Mouse (Mus musculus): Measurements from ENCODE around the gene Gm10840. TPM values are rescaled to one million over a fixed set of nuclear protein-coding genes. Genes with fewer than 3 reads are reported as not detected.
A peak's percentile ranks its signal among the peaks of the same experiment; 100 is the strongest.

Gm10840 gene
- total RNA-seq, 1 experiment = not detected

GRCm38 (mm10) chr11:106158081-106158929 lies 2.3 kb upstream of the Gm10840 start:
- Histone ChIP-seq H3K4me3 (ENCODE audit: insufficient read depth in 1 of 2, low read depth in 1 of 2, low read length in 2 of 2, poor library complexity in 1 of 2, severe bottlenecking in 1 of 2) (peak overlapping the region; percentile 93 to 100; a peak in 2 of 4 replicates), H3K36me3 (ENCODE audit: control insufficient read depth, insufficient read depth, low read length, poor library complexity, severe bottlenecking) (peaks cover 22% of the 10 kb centered on the region; the same call in 1 of the 2 replicates), H3K9me3 (ENCODE audit: control insufficient read depth, insufficient read depth, low read depth, low read length) (no peaks in the 10 kb centered on the region), H3K27ac (ENCODE audit: insufficient read depth, low read depth, low read length, poor library complexity, severe bottlenecking) (no peak overlapping the region), H3K9ac (ENCODE audit: insufficient read depth, low read depth, low read length, poor library complexity, severe bottlenecking) (no peak overlapping the region), H3K4me1 (ENCODE audit: control insufficient read depth in 2 of 2, insufficient read depth in 2 of 2, low read length in 2 of 2, poor library complexity in 1 of 2) (peaks cover 0 to 15% of the 10 kb centered on the region in 2 experiments; a peak in 2 of 4 replicates)
- TF ChIP-seq ZNF384 (IDR thresholded peaks at IDR 0.05; ENCODE audit: low read depth, low read length) (no peak), MAFK (IDR thresholded peaks at IDR 0.05; ENCODE audit: insufficient read depth, low read depth, low read length) (no peak), CHD2 (IDR thresholded peaks at IDR 0.05; ENCODE audit: low read depth, low read length) (no peak), HCFC1 (IDR thresholded peaks at IDR 0.05; ENCODE audit: borderline replicate concordance, insufficient read depth, low read length) (no peak), ZC3H11A (IDR thresholded peaks at IDR 0.05; ENCODE audit: borderline replicate concordance, low read depth, low read length) (no peak)
- in situ Hi-C loops (cut with MboI; ENCODE audit: low sequenced_read_pairs in 2 of 2, unreplicated experiment in 2 of 2) = no loop called here
- no peak for DNase-seq (ENCODE audit: low read depth, low spot score)

DNA sequence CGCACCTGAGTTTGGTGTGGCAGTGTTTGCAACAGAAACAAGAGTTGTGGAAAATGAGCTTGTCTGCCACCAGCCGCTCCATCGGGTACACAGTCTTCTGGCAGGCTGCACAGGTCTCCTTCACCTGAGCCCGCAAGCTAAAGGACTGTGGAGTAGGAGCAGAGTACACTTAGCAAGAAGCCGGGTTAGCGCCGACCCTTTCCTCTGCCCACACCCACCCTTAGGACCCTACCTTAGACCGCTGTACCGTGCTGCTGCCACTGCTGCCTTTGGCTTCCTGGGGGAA lies 1.8 kb upstream of the Gm10840 start:
- H3K9ac ChIP-seq (ENCODE audit: insufficient read depth, low read depth, low read length, poor library complexity, severe bottlenecking) = peak overlapping the region; percentile 84; the same call in 1 of the 2 replicates
- in situ Hi-C loops (cut with MboI; ENCODE audit: low sequenced_read_pairs in 2 of 2, unreplicated experiment in 2 of 2) = no loop called here
- peaks cover 26% of the 10 kb centered on the region; the same call in 1 of the 2 replicates for H3K36me3 ChIP-seq (ENCODE audit: control insufficient read depth, insufficient read depth, low read length, poor library complexity, severe bottlenecking)
- H3K4me3 ChIP-seq (ENCODE audit: insufficient read depth in 1 of 2, low read depth in 1 of 2, low read length in 2 of 2, poor library complexity in 1 of 2, severe bottlenecking in 1 of 2) = peak overlapping the region; percentile 93 to 100
- no peak for DNase-seq (ENCODE audit: low read depth, low spot score)
- peaks cover 0 to 15% of the 10 kb centered on the region in 2 experiments; a peak in 2 of 4 replicates for H3K4me1 ChIP-seq (ENCODE audit: control insufficient read depth in 2 of 2, insufficient read depth in 2 of 2, low read length in 2 of 2, poor library complexity in 1 of 2)
- H3K9me3 ChIP-seq (ENCODE audit: control insufficient read depth, insufficient read depth, low read depth, low read length) = no peaks in the 10 kb centered on the region
- H3K27ac ChIP-seq (ENCODE audit: insufficient read depth, low read depth, low read length, poor library complexity, severe bottlenecking) = no peak overlapping the region
- TF ChIP-seq MAFK (IDR thresholded peaks at IDR 0.05; ENCODE audit: insufficient read depth, low read depth, low read length) (no peak), HCFC1 (IDR thresholded peaks at IDR 0.05; ENCODE audit: borderline replicate concordance, insufficient read depth, low read length) (no peak), CHD2 (IDR thresholded peaks at IDR 0.05; ENCODE audit: low read depth, low read length) (no peak), ZNF384 (IDR thresholded peaks at IDR 0.05; ENCODE audit: low read depth, low read length) (no peak), ZC3H11A (IDR thresholded peaks at IDR 0.05; ENCODE audit: borderline replicate concordance, low read depth, low read length) (no peak)

DNA sequence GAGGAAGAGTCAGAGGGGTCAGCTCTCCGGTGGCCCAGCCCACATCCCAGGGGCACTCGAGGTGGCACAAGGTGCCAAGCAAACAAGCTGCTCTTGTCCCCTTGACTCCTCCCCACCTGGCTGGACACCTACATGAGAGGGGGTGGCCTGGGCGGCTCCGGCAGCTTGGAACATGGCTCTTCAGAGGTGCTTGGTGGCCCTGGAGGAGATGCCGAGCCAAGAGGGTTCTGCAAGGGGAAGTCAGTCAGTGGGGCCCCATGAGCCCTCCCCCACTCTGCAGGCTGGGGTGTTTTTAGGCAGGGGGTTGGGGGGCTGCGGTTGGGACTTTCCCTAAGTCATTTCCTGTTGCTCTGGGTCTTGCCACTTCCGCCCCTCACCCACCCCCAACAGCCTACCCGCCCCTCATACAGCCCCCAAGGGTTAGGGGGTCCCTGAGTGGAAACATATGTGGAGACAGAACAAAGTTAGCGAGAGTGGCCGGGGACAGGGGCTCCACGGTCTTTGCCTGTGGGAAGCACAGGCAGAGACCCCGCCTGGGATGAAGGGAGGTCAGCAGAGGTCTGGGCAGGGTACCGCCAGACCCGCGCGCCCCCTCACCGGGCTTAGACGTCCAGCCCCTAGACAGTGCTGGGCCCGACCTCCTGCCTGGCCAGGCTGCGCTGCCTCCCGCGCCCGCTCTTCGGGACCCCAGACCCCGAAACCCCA lies 1.3 kb upstream of the Gm10840 start:
- Histone ChIP-seq H3K27ac (ENCODE audit: insufficient read depth, low read depth, low read length, poor library complexity, severe bottlenecking) (no peak overlapping the region), H3K36me3 (ENCODE audit: control insufficient read depth, insufficient read depth, low read length, poor library complexity, severe bottlenecking) (peaks cover 25% of the 10 kb centered on the region; the same call in 1 of the 2 replicates), H3K9me3 (ENCODE audit: control insufficient read depth, insufficient read depth, low read depth, low read length) (no peaks in the 10 kb centered on the region), H3K9ac (ENCODE audit: insufficient read depth, low read depth, low read length, poor library complexity, severe bottlenecking) (peak overlapping the region; percentile 84), H3K4me1 (ENCODE audit: control insufficient read depth in 2 of 2, insufficient read depth in 2 of 2, low read length in 2 of 2, poor library complexity in 1 of 2) (peaks cover 0 to 15% of the 10 kb centered on the region in 2 experiments; a peak in 2 of 4 replicates), H3K4me3 (ENCODE audit: insufficient read depth in 1 of 2, low read depth in 1 of 2, low read length in 2 of 2, poor library complexity in 1 of 2, severe bottlenecking in 1 of 2) (peak overlapping the region; percentile 93 to 100)
- in situ Hi-C loops (cut with MboI; ENCODE audit: low sequenced_read_pairs in 2 of 2, unreplicated experiment in 2 of 2) = no loop called here
- DNase-seq (ENCODE audit: low read depth, low spot score) = no peak
- TF ChIP-seq HCFC1 (IDR thresholded peaks at IDR 0.05; ENCODE audit: borderline replicate concordance, insufficient read depth, low read length) = no peak
- TF ChIP-seq MAFK (IDR thresholded peaks at IDR 0.05; ENCODE audit: insufficient read depth, low read depth, low read length) = no peak
- no peak for TF ChIP-seq ZNF384 (IDR thresholded peaks at IDR 0.05; ENCODE audit: low read depth, low read length)
- TF ChIP-seq CHD2 (IDR thresholded peaks at IDR 0.05; ENCODE audit: low read depth, low read length) = no peak
- no peak for TF ChIP-seq ZC3H11A (IDR thresholded peaks at IDR 0.05; ENCODE audit: borderline replicate concordance, low read depth, low read length)

DNA sequence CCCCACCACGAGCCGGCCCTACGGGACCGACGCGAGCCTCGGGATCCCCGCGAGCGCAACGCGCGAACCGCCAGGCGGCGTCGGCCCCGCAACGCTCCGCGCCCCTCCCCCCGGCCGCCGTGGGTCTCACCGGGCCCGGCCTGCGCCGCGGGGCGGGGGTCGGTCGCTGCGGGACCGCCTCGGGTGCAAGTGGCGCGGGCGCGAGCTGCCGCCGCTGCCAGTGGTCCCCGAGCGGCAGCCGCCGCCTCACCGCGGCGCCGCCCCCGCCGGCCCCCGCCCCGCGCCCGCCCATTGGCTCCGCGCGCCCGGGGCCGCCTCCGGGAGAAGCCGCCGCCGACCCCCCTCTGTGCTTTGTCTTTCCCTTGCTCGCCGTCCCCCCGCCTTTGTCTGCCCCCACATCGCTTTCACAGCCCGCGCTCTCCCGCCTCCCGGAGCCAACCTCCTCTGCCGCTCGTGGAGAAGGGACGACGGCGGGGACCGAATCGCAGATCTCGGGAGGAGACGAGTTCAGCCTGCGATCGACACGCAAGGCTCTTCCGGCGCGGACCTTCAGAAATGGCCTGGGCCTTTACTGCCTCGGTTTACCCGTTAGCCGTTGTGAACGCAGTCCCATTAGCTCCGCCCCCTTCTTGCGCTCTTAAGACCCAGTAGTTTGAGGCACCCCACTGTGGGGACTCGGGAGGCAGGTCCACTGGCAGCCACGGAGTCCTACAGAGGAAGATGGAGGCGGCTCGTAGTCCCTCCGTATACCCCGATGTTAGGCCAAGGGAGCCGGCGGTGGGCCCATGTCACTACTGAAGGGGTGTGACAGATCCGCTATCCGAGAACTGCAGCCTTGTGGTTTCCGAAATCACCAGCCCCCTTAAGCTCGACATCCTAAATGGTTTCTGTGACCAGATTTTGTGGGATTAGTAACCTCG lies 469 bp upstream of the Gm10840 start:
- no peak for DNase-seq (ENCODE audit: low read depth, low spot score)
- peaks cover 0 to 15% of the 10 kb centered on the region in 2 experiments; a peak in 2 of 4 replicates for H3K4me1 ChIP-seq (ENCODE audit: control insufficient read depth in 2 of 2, insufficient read depth in 2 of 2, low read length in 2 of 2, poor library complexity in 1 of 2)
- in situ Hi-C loops (cut with MboI; ENCODE audit: low sequenced_read_pairs in 2 of 2, unreplicated experiment in 2 of 2) = no loop called here
- no peak for TF ChIP-seq CHD2 (IDR thresholded peaks at IDR 0.05; ENCODE audit: low read depth, low read length)
- no peak for TF ChIP-seq MAFK (IDR thresholded peaks at IDR 0.05; ENCODE audit: insufficient read depth, low read depth, low read length)
- TF ChIP-seq ZNF384 (IDR thresholded peaks at IDR 0.05; ENCODE audit: low read depth, low read length) = no peak
- TF ChIP-seq HCFC1 (IDR thresholded peaks at IDR 0.05; ENCODE audit: borderline replicate concordance, insufficient read depth, low read length) = no peak
- TF ChIP-seq ZC3H11A (IDR thresholded peaks at IDR 0.05; ENCODE audit: borderline replicate concordance, low read depth, low read length) = no peak
- H3K9ac ChIP-seq (ENCODE audit: insufficient read depth, low read depth, low read length, poor library complexity, severe bottlenecking) = peak overlapping the region; percentile 84
- peaks cover 24% of the 10 kb centered on the region; the same call in 1 of the 2 replicates for H3K36me3 ChIP-seq (ENCODE audit: control insufficient read depth, insufficient read depth, low read length, poor library complexity, severe bottlenecking)
- H3K9me3 ChIP-seq (ENCODE audit: control insufficient read depth, insufficient read depth, low read depth, low read length) = no peaks in the 10 kb centered on the region
- H3K27ac ChIP-seq (ENCODE audit: insufficient read depth, low read depth, low read length, poor library complexity, severe bottlenecking) = no peak overlapping the region
- peak overlapping the region; percentile 93 to 100 for H3K4me3 ChIP-seq (ENCODE audit: insufficient read depth in 1 of 2, low read depth in 1 of 2, low read length in 2 of 2, poor library complexity in 1 of 2, severe bottlenecking in 1 of 2)

Data from ES-E14 (cell line).